Mouse (Mus musculus): ENCODE data around the gene Clstn1. TPM values are rescaled to one million over a fixed set of nuclear protein-coding genes. Genes with fewer than 3 reads are reported as not detected.
"Not testable (repeated sequence)": the region's sequence is repeated elsewhere in the genome, so short reads cannot be mapped to it uniquely, and the experiment has no call there.

Clstn1 gene
- polyA plus RNA-seq, 2 experiments, result 1.3 to 1.4 TPM

- no peak overlapping the region for H3K4me3 ChIP-seq (ENCODE audit: insufficient read depth in 1 of 2, low read depth in 2 of 2, low read length in 2 of 2)
- no peak overlapping the region for H3K9ac ChIP-seq (replicated peaks)
- 84% methylated on average over 3 of the region's 3 CpGs for WGBS (ENCODE audit: insufficient replicate concordance)
- TF ChIP-seq CTCF (IDR thresholded peaks at IDR 0.05; ENCODE audit: low read depth) (peak; percentile 43; the same call in 1 of the 2 replicates), EP300 (IDR thresholded peaks at IDR 0.05; ENCODE audit: low read depth) (no peak)
- H3K4me1 ChIP-seq (replicated peaks; ENCODE audit: control insufficient read depth in 2 of 2, insufficient read depth in 2 of 2, low read length in 1 of 2), result no peaks in the 10 kb centered on the region
- no peaks in the 10 kb centered on the region for H3K9me3 ChIP-seq (ENCODE audit: control insufficient read depth, low read length)
- H3K27ac ChIP-seq, result no peak overlapping the region
- ATAC-seq (ENCODE audit: insufficient read depth), result no peak
- no peaks in the 10 kb centered on the region for H3K27me3 ChIP-seq (ENCODE audit: control insufficient read depth, insufficient read depth, low read length)
- H3K36me3 ChIP-seq (replicated peaks; ENCODE audit: control insufficient read depth, insufficient read depth, low read depth), result no peaks in the 10 kb centered on the region
- no peak overlapping the region for H3K4me2 ChIP-seq (ENCODE audit: low read depth)
- no peak for DNase-seq (ENCODE audit: low read depth in 3 of 3, low spot score in 3 of 3)
These were observed 28.6 kb downstream of the Clstn1 start for GRCm38 (mm10) chr4:149614869-149615268.

- DNase-seq (ENCODE audit: low read depth in 3 of 3, low spot score in 3 of 3); H3K4me1 ChIP-seq (replicated peaks; ENCODE audit: control insufficient read depth in 2 of 2, insufficient read depth in 2 of 2, low read length in 1 of 2); ATAC-seq (ENCODE audit: insufficient read depth); H3K4me2 ChIP-seq (ENCODE audit: low read depth); H3K9ac ChIP-seq (replicated peaks); H3K9me3 ChIP-seq (ENCODE audit: control insufficient read depth, low read length); H3K36me3 ChIP-seq (replicated peaks; ENCODE audit: control insufficient read depth, insufficient read depth, low read depth); H3K4me3 ChIP-seq (ENCODE audit: insufficient read depth in 1 of 2, low read depth in 2 of 2, low read length in 2 of 2); H3K27me3 ChIP-seq (ENCODE audit: control insufficient read depth, insufficient read depth, low read length); H3K27ac ChIP-seq: not testable (repeated sequence)
- 65% methylated on average over 3 of the region's 3 CpGs for WGBS (ENCODE audit: insufficient replicate concordance)
These were observed 30.7 kb downstream of the Clstn1 start for GRCm38 (mm10) chr4:149616999-149617398.

- no peak overlapping the region for H3K27ac ChIP-seq
- no peak overlapping the region for H3K4me3 ChIP-seq (ENCODE audit: insufficient read depth in 1 of 2, low read depth in 2 of 2, low read length in 2 of 2)
These were observed 33.7 kb downstream of the Clstn1 start for GRCm38 (mm10) chr4:149619988-149620387.

GRCm38 (mm10) chr4:149621286-149621685, 35.0 kb downstream of the Clstn1 start:
- 49% methylated on average over 4 of the region's 4 CpGs for WGBS (ENCODE audit: insufficient replicate concordance)
- DNase-seq (ENCODE audit: low read depth in 3 of 3, low spot score in 3 of 3) (no peak), ATAC-seq (ENCODE audit: insufficient read depth) (no peak)

More at GRCm38 (mm10) chr4:149619988-149620387, 33.7 kb downstream of the Clstn1 start:
- H3K4me2 ChIP-seq (ENCODE audit: low read depth), result no peak overlapping the region
- 55% methylated on average over 8 of the region's 8 CpGs for WGBS (ENCODE audit: insufficient replicate concordance)
- H3K4me1 ChIP-seq (replicated peaks; ENCODE audit: control insufficient read depth in 2 of 2, insufficient read depth in 2 of 2, low read length in 1 of 2), result no peaks in the 10 kb centered on the region
- H3K36me3 ChIP-seq (replicated peaks; ENCODE audit: control insufficient read depth, insufficient read depth, low read depth), result no peaks in the 10 kb centered on the region
- no peak overlapping the region for H3K9ac ChIP-seq (replicated peaks)
- H3K27me3 ChIP-seq (ENCODE audit: control insufficient read depth, insufficient read depth, low read length), result no peaks in the 10 kb centered on the region
- no peak for ATAC-seq (ENCODE audit: insufficient read depth)
- no peak for DNase-seq (ENCODE audit: low read depth in 3 of 3, low spot score in 3 of 3)
- no peaks in the 10 kb centered on the region for H3K9me3 ChIP-seq (ENCODE audit: control insufficient read depth, low read length)
- TF ChIP-seq CTCF (IDR thresholded peaks at IDR 0.05; ENCODE audit: low read depth) (no peak), EP300 (IDR thresholded peaks at IDR 0.05; ENCODE audit: low read depth) (no peak)

GRCm38 (mm10) chr4:149623711-149624110, 37.4 kb downstream of the Clstn1 start:
- H3K27ac ChIP-seq, result no peak overlapping the region
- DNase-seq (ENCODE audit: low read depth in 3 of 3, low spot score in 3 of 3), result no peak
- H3K27me3 ChIP-seq (ENCODE audit: control insufficient read depth, insufficient read depth, low read length), result no peaks in the 10 kb centered on the region
- no peak overlapping the region for H3K9ac ChIP-seq (replicated peaks)
- TF ChIP-seq CTCF (IDR thresholded peaks at IDR 0.05; ENCODE audit: low read depth), result no peak
- no peak for TF ChIP-seq EP300 (IDR thresholded peaks at IDR 0.05; ENCODE audit: low read depth)
- WGBS (ENCODE audit: insufficient replicate concordance), result 54% methylated on average over 5 of the region's 5 CpGs
- ATAC-seq (ENCODE audit: insufficient read depth), result no peak
- no peaks in the 10 kb centered on the region for H3K4me1 ChIP-seq (replicated peaks; ENCODE audit: control insufficient read depth in 2 of 2, insufficient read depth in 2 of 2, low read length in 1 of 2)
- H3K4me3 ChIP-seq (ENCODE audit: insufficient read depth in 1 of 2, low read depth in 2 of 2, low read length in 2 of 2), result no peak overlapping the region
- H3K36me3 ChIP-seq (replicated peaks; ENCODE audit: control insufficient read depth, insufficient read depth, low read depth), result no peaks in the 10 kb centered on the region
- no peaks in the 10 kb centered on the region for H3K9me3 ChIP-seq (ENCODE audit: control insufficient read depth, low read length)
- H3K4me2 ChIP-seq (ENCODE audit: low read depth), result no peak overlapping the region

More at GRCm38 (mm10) chr4:149621286-149621685, 35.0 kb downstream of the Clstn1 start:
- no peaks in the 10 kb centered on the region for H3K27me3 ChIP-seq (ENCODE audit: control insufficient read depth, insufficient read depth, low read length)
- no peak overlapping the region for H3K4me3 ChIP-seq (ENCODE audit: insufficient read depth in 1 of 2, low read depth in 2 of 2, low read length in 2 of 2)
- no peaks in the 10 kb centered on the region for H3K4me1 ChIP-seq (replicated peaks; ENCODE audit: control insufficient read depth in 2 of 2, insufficient read depth in 2 of 2, low read length in 1 of 2)
- no peak overlapping the region for H3K9ac ChIP-seq (replicated peaks)
- no peaks in the 10 kb centered on the region for H3K36me3 ChIP-seq (replicated peaks; ENCODE audit: control insufficient read depth, insufficient read depth, low read depth)
- H3K27ac ChIP-seq, result no peak overlapping the region
- no peaks in the 10 kb centered on the region for H3K9me3 ChIP-seq (ENCODE audit: control insufficient read depth, low read length)
- no peak overlapping the region for H3K4me2 ChIP-seq (ENCODE audit: low read depth)
- TF ChIP-seq CTCF (IDR thresholded peaks at IDR 0.05; ENCODE audit: low read depth) (no peak), EP300 (IDR thresholded peaks at IDR 0.05; ENCODE audit: low read depth) (no peak)

All from liver, embryonic 14.5 days (tissue).